Mouse (Mus musculus): ENCODE results near the gene Lyrm7. TPM values are rescaled to one million over a fixed set of nuclear protein-coding genes. Genes with fewer than 3 reads are reported as not detected.
A peak's percentile ranks its signal among the peaks of the same experiment; 100 is the strongest.

The Lyrm7 gene
- polyA plus RNA-seq, 1 experiment from 2014 or later: 5.8 TPM

GRCm38 (mm10) chr11:54884937-54885336 is 24.2 kb upstream of the Lyrm7 start:
- H3K36me3 ChIP-seq (ENCODE audit: control insufficient read depth, insufficient read depth): no peaks in the 10 kb centered on the region
- no peaks in the 10 kb centered on the region for H3K9me3 ChIP-seq (ENCODE audit: control insufficient read depth)
- TF ChIP-seq CTCF (IDR thresholded peaks at IDR 0.05; ENCODE audit: low read depth): no peak
- H3K27me3 ChIP-seq (replicated peaks; ENCODE audit: control insufficient read depth, insufficient read depth, low read length): no peaks in the 10 kb centered on the region
- WGBS: 19% methylated on average over 5 of the region's 5 CpGs
- no peaks in the 10 kb centered on the region for H3K4me1 ChIP-seq (replicated peaks; ENCODE audit: control insufficient read depth, insufficient read depth, low read length)
- no peak overlapping the region for H3K9ac ChIP-seq (ENCODE audit: low read depth, low read length)
- ATAC-seq: peak; percentile 46
- no peak overlapping the region for H3K4me3 ChIP-seq (ENCODE audit: low read depth, low read length)
- no peak overlapping the region for H3K4me2 ChIP-seq (replicated peaks; ENCODE audit: low read depth)
- H3K27ac ChIP-seq (ENCODE audit: low read depth, low read length): peak overlapping the region; percentile 61

- no peak for ATAC-seq
- no peak overlapping the region for H3K4me2 ChIP-seq (replicated peaks; ENCODE audit: low read depth)
- no peak overlapping the region for H3K4me3 ChIP-seq (ENCODE audit: low read depth, low read length)
- H3K9ac ChIP-seq (ENCODE audit: low read depth, low read length): no peak overlapping the region
- WGBS: 61% methylated on average over 5 of the region's 5 CpGs
- H3K9me3 ChIP-seq (ENCODE audit: control insufficient read depth): no peaks in the 10 kb centered on the region
- H3K36me3 ChIP-seq (ENCODE audit: control insufficient read depth, insufficient read depth): no peaks in the 10 kb centered on the region
- H3K4me1 ChIP-seq (replicated peaks; ENCODE audit: control insufficient read depth, insufficient read depth, low read length): no peaks in the 10 kb centered on the region
- no peak for TF ChIP-seq CTCF (IDR thresholded peaks at IDR 0.05; ENCODE audit: low read depth)
- peak overlapping the region; percentile 61 for H3K27ac ChIP-seq (ENCODE audit: low read depth, low read length)
- H3K27me3 ChIP-seq (replicated peaks; ENCODE audit: control insufficient read depth, insufficient read depth, low read length): no peaks in the 10 kb centered on the region
These were observed 23.6 kb upstream of the Lyrm7 start for GRCm38 (mm10) chr11:54884197-54884828.

GRCm38 (mm10) chr11:54882671-54883070 is 22.0 kb upstream of the Lyrm7 start:
- Histone ChIP-seq H3K4me3 (ENCODE audit: low read depth, low read length) (no peak overlapping the region), H3K27ac (ENCODE audit: low read depth, low read length) (no peak overlapping the region), H3K36me3 (ENCODE audit: control insufficient read depth, insufficient read depth) (no peaks in the 10 kb centered on the region), H3K4me1 (replicated peaks; ENCODE audit: control insufficient read depth, insufficient read depth, low read length) (no peaks in the 10 kb centered on the region), H3K4me2 (replicated peaks; ENCODE audit: low read depth) (no peak overlapping the region), H3K9me3 (ENCODE audit: control insufficient read depth) (no peaks in the 10 kb centered on the region), H3K27me3 (replicated peaks; ENCODE audit: control insufficient read depth, insufficient read depth, low read length) (no peaks in the 10 kb centered on the region), H3K9ac (ENCODE audit: low read depth, low read length) (no peak overlapping the region)
- peak; percentile 51 for TF ChIP-seq CTCF (IDR thresholded peaks at IDR 0.05; ENCODE audit: low read depth)
- no peak for ATAC-seq
- 46% methylated on average over 8 of the region's 8 CpGs for WGBS

GRCm38 (mm10) chr11:54881051-54881474 is 20.3 kb upstream of the Lyrm7 start:
- Histone ChIP-seq H3K4me2 (replicated peaks; ENCODE audit: low read depth) (no peak overlapping the region), H3K27me3 (replicated peaks; ENCODE audit: control insufficient read depth, insufficient read depth, low read length) (no peaks in the 10 kb centered on the region), H3K4me3 (ENCODE audit: low read depth, low read length) (no peak overlapping the region), H3K36me3 (ENCODE audit: control insufficient read depth, insufficient read depth) (no peaks in the 10 kb centered on the region), H3K27ac (ENCODE audit: low read depth, low read length) (peak overlapping the region; percentile 36; the same call in 1 of the 2 replicates), H3K9me3 (ENCODE audit: control insufficient read depth) (no peaks in the 10 kb centered on the region), H3K4me1 (replicated peaks; ENCODE audit: control insufficient read depth, insufficient read depth, low read length) (no peaks in the 10 kb centered on the region), H3K9ac (ENCODE audit: low read depth, low read length) (no peak overlapping the region)
- WGBS: 5% methylated on average over 2 of the region's 2 CpGs
- no peak for TF ChIP-seq CTCF (IDR thresholded peaks at IDR 0.05; ENCODE audit: low read depth)
- ATAC-seq: peak; percentile 53; the same call in 1 of the 2 replicates

GRCm38 (mm10) chr11:54879922-54880321 is 19.2 kb upstream of the Lyrm7 start:
- 44% methylated on average over 10 of the region's 10 CpGs for WGBS
- Histone ChIP-seq H3K27me3 (replicated peaks; ENCODE audit: control insufficient read depth, insufficient read depth, low read length) (no peaks in the 10 kb centered on the region), H3K9ac (ENCODE audit: low read depth, low read length) (no peak overlapping the region), H3K4me2 (replicated peaks; ENCODE audit: low read depth) (no peak overlapping the region), H3K27ac (ENCODE audit: low read depth, low read length) (no peak overlapping the region; the same call in 1 of the 2 replicates), H3K36me3 (ENCODE audit: control insufficient read depth, insufficient read depth) (no peaks in the 10 kb centered on the region), H3K9me3 (ENCODE audit: control insufficient read depth) (no peaks in the 10 kb centered on the region), H3K4me3 (ENCODE audit: low read depth, low read length) (no peak overlapping the region), H3K4me1 (replicated peaks; ENCODE audit: control insufficient read depth, insufficient read depth, low read length) (no peaks in the 10 kb centered on the region)
- TF ChIP-seq CTCF (IDR thresholded peaks at IDR 0.05; ENCODE audit: low read depth): no peak
- ATAC-seq: peak; percentile 36; the same call in 1 of the 2 replicates

- peak; percentile 97 for TF ChIP-seq CTCF (IDR thresholded peaks at IDR 0.05; ENCODE audit: low read depth)
- Histone ChIP-seq H3K4me1 (replicated peaks; ENCODE audit: control insufficient read depth, insufficient read depth, low read length) (no peaks in the 10 kb centered on the region), H3K4me2 (replicated peaks; ENCODE audit: low read depth) (no peak overlapping the region), H3K9ac (ENCODE audit: low read depth, low read length) (no peak overlapping the region), H3K27ac (ENCODE audit: low read depth, low read length) (no peak overlapping the region; the same call in 1 of the 2 replicates), H3K4me3 (ENCODE audit: low read depth, low read length) (no peak overlapping the region), H3K9me3 (ENCODE audit: control insufficient read depth) (no peaks in the 10 kb centered on the region), H3K36me3 (ENCODE audit: control insufficient read depth, insufficient read depth) (0 out of 2 replicates have a peak, but pooled peaks cover under 1% of the 10 kb centered on the region), H3K27me3 (replicated peaks; ENCODE audit: control insufficient read depth, insufficient read depth, low read length) (no peaks in the 10 kb centered on the region)
- ATAC-seq: peak; percentile 39; the same call in 1 of the 2 replicates
- WGBS: 20% methylated on average over 4 of the region's 4 CpGs
These were observed 18.7 kb upstream of the Lyrm7 start for GRCm38 (mm10) chr11:54879434-54879833.
